Mouse (Mus musculus) kidney, adult 2 months (tissue): Measurements from ENCODE around the gene Mypn.

Source experiments
- CTCF ChIP-seq: fragments of 200-500 bp; conservative IDR thresholded peaks from 2 replicates; pipeline ENCODE4 v1.5.1; 2011; ENCODE audit warnings: low read depth, mild to moderate bottlenecking, control low read depth, low read length, moderate library complexity, mixed read lengths; ENCODE audit not compliant: insufficient read depth, insufficient read length
- POLR2A ChIP-seq: fragments of 200-500 bp; IDR thresholded peaks from one replicate; pipeline ENCODE4 v1.6.1; 2011; ENCODE audit warnings: low read depth, low read length, control low read depth

DNA sequence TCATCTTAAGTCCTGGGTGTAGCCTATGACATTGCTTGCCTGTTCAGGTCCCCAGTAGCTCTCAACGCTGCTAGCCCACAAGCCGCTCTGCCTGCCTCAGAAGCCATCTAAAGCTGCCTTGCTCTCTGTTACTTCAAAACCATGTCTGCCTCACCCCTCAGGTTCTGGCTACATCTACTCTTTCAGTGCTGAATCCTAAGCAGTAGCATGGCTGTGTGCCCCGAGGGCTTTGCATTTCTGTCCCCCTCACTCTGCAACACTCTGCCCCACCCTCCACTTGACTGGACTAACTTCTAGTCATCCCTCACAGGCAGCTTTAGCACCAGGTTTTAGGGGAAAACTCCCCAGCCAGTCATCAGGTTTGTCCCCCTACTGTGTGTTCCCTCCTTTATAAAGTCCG lies 19.3 kb downstream of the Mypn start:
- TF ChIP-seq CTCF (no peak), POLR2A (no peak)
